Mouse (Mus musculus) heart, embryonic 14.5 days (tissue): ENCODE data around the gene Wapl. TPM values are rescaled to one million over a fixed set of nuclear protein-coding genes. Genes with fewer than 3 reads are reported as not detected.

Source experiments
- ATAC-seq: fragments of 200-750 bp; cut with Nextera tagmentation; 2 replicates; pipeline ENCODE4 v1.8.0; 2017; ENCODE audit warnings: low read depth, moderate TSS enrichment; ENCODE audit not compliant: insufficient number of reproducible peaks, insufficient read depth, low FRiP score
- H3K27ac ChIP-seq, 2 experiments: fragments of 200-500 bp in 1 of 2; fragments of 300-500 bp in 1 of 2; sonication (generic) in 1 of 2; replicated peaks in 1 of 2; 2 replicates each; pipeline ENCODE4 v1.5.1; 2012 to 2014; ENCODE audit warnings: low read depth in 2 of 2, low read length in 2 of 2, control low read depth in 1 of 2, mild to moderate bottlenecking in 1 of 2, mixed read lengths in 1 of 2; ENCODE audit not compliant: control insufficient read depth in 1 of 2, insufficient read depth in 1 of 2
- H3K27me3 ChIP-seq: fragments of 300-500 bp; sonication (generic); 2 replicates; pipeline ENCODE4 v1.6.1; 2014; ENCODE audit warnings: mild to moderate bottlenecking, low read length, control low read depth; ENCODE audit not compliant: control insufficient read depth, insufficient read depth
- H3K36me3 ChIP-seq: fragments of 300-500 bp; sonication (generic); 2 replicates; pipeline ENCODE4 v1.6.1; 2014; ENCODE audit warnings: mild to moderate bottlenecking, control low read depth, low read length, mixed read lengths; ENCODE audit not compliant: control insufficient read depth, insufficient read depth
- H3K4me1 ChIP-seq, 2 experiments: fragments of 200-500 bp in 1 of 2; fragments of 300-500 bp in 1 of 2; sonication (generic) in 1 of 2; 2 replicates each; pipeline ENCODE4 v1.6.1; 2012 to 2014; ENCODE audit warnings: low read length in 2 of 2, control low read depth in 1 of 2, mixed read lengths in 1 of 2; ENCODE audit not compliant: control insufficient read depth in 2 of 2, insufficient read depth in 2 of 2
- H3K4me2 ChIP-seq: fragments of 300-500 bp; sonication (generic); 2 replicates; pipeline ENCODE4 v1.6.1; 2014; ENCODE audit warnings: mild to moderate bottlenecking, low read length
- H3K4me3 ChIP-seq, 2 experiments: fragments of 200-500 bp in 1 of 2; fragments of 300-500 bp in 1 of 2; sonication (generic) in 1 of 2; 2 replicates each; pipeline ENCODE4 v1.5.1; 2012 to 2014; ENCODE audit warnings: low read length in 2 of 2, mild to moderate bottlenecking in 2 of 2, control low read depth in 1 of 2, low read depth in 1 of 2, moderate library complexity in 1 of 2; ENCODE audit not compliant: control insufficient read depth in 1 of 2, insufficient read depth in 1 of 2
- H3K9ac ChIP-seq: fragments of 300-500 bp; sonication (generic); 2 replicates; pipeline ENCODE4 v1.6.1; 2014; ENCODE audit warnings: mild to moderate bottlenecking, low read length
- H3K9me3 ChIP-seq: fragments of 300-500 bp; sonication (generic); 2 replicates; pipeline ENCODE4 v1.6.1; 2016; ENCODE audit warnings: low read length, control low read depth; ENCODE audit not compliant: control insufficient read depth
- WGBS: fragments of 180-500 bp; shearing (Covaris S2); extraction: QIAGEN DNeasy Blood & Tissue Kit; methylation state at CpG from one replicate; pipeline ENCODE4 v1.1.7; 2014; 5-methylcytosine and 5-hydroxymethylcytosine counted together
- polyA plus RNA-seq: library from polyadenylated mRNA; unstranded; fragments of >200 nt; fragmentation: Nextera tagmentation; extraction: Ambion mirVana; gene quantifications from 2 replicates; pipeline ENCODE4 v1.2.1, GENCODE M21; 2014

Gene Wapl
- polyA plus RNA-seq, 1 experiment from 2014 or later: 19.9 TPM

DNA sequence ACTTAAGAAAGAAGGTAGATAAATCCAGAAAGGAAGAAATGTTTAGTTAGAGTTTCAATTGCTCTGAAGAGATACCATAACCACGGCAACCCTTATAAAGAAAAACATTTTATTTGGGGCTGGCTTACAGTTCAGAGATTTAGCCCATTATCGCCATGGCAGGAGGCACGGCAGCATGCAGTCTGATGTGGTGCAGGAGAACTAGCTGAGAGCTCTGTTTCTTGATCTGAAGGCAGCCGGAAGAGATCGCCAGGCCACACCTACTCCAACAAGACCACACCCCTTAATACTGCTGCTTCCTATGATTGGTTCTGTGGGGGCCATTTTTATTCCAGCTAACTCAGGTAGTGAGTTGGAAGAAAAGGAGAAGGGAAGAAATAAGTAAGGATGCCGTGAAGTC is 100.5 kb downstream of the Wapl start:
- Histone ChIP-seq H3K36me3 (no peaks in the 10 kb centered on the region), H3K27me3 (no peaks in the 10 kb centered on the region; the same call in 1 of the 2 replicates), H3K27ac (no peak overlapping the region), H3K9me3 (peaks cover 8% of the 10 kb centered on the region; the same call in 1 of the 2 replicates), H3K4me3 (no peak overlapping the region), H3K4me1 (peaks cover 0 to 4% of the 10 kb centered on the region in 2 experiments; a peak in 1 of 4 replicates), H3K9ac (no peak overlapping the region), H3K4me2 (no peak overlapping the region)
- ATAC-seq: no peak
- WGBS: 75% methylated on average over 6 of the region's 6 CpGs

DNA sequence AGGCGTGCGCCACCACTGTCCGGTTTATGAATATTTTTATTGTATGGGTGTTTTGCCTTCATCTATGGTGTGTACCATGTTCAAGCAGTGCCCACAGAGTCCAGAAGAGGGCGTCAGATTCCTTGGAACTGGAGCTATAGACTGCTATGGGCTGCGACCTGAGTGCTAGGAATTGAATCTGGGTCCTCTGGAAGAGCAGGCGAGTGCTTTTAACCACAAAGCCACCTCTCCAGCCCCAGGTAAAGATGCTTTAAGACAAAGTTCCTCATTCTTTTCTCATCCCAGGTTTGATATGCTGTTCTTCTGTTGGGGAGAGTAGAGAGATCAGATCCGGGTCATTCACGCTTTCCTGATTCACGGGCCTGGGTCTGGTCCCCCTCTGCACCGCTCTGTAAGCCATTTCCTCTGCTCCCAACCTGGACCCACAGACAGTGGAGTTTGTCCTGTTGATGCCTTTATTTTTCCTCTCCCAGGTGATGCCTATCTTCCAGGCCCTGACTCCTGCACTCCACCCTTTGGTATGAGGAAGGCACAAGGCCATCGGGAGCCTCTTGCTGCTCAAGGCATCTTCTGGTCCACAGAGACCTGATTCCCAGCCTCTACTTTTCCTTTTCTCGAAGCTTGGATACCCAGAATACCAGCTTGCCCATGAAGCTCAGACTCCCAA is 103.1 kb downstream of the Wapl start:
- H3K36me3 ChIP-seq: no peaks in the 10 kb centered on the region
- H3K4me2 ChIP-seq: no peak overlapping the region
- H3K27me3 ChIP-seq: no peaks in the 10 kb centered on the region; the same call in 1 of the 2 replicates
- peaks cover 8% of the 10 kb centered on the region; the same call in 1 of the 2 replicates for H3K9me3 ChIP-seq
- H3K4me1 ChIP-seq: no peaks in the 10 kb centered on the region
- no peak overlapping the region for H3K27ac ChIP-seq
- no peak for ATAC-seq
- WGBS: 86% methylated on average over 12 of the region's 12 CpGs
- no peak overlapping the region for H3K9ac ChIP-seq
- no peak overlapping the region for H3K4me3 ChIP-seq

DNA sequence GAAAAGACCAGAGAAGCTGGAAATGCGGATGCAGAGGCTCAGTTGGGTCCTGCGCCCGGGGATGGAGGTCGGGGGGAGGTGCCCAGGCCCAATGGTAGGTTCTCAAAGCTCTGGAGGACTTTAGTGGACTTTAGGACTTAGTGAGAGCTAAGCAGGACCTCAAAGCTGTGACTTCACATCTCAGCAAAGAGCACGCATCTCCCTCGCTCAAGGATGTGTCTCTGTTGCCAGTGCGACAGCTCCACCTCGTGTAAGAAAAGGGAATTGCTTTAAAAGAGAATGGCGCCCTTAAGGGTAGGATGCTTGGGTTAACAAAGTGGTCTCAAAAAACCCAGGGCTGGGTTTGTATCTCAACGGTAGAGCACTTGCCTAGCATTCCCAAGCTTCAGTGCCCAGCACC is 104.1 kb downstream of the Wapl start:
- 14% methylated on average over 10 of the region's 10 CpGs for WGBS
- H3K4me1 ChIP-seq: no peaks in the 10 kb centered on the region
- peaks cover 8% of the 10 kb centered on the region; the same call in 1 of the 2 replicates for H3K9me3 ChIP-seq
- no peak overlapping the region for H3K9ac ChIP-seq
- H3K4me2 ChIP-seq: no peak overlapping the region
- ATAC-seq: no peak
- no peak overlapping the region for H3K27ac ChIP-seq
- no peaks in the 10 kb centered on the region for H3K36me3 ChIP-seq
- no peak overlapping the region for H3K4me3 ChIP-seq
- H3K27me3 ChIP-seq: no peaks in the 10 kb centered on the region

DNA sequence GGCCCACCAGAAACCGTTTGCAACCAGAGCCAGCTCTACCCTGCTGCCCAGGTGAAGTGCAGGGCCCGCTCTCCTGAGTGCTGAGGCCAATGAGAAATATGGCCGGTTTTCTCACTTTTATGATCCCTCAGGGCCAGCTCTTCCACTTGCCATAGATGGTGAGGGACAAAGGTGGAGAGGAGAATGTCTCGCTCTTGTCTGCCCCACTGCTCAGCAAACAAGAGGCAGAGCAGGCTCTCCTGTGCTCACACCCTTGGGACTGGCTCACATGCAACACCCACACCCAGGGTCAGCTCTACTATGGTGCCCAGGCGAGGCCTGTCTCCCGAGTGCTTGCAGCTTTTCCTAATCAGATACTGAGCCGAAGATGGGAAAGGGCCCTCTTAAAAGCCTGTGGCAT is 105.0 kb downstream of the Wapl start:
- WGBS: 71% methylated on average over 7 of the region's 7 CpGs
- no peak overlapping the region for H3K4me3 ChIP-seq
- ATAC-seq: no peak
- peaks cover 8% of the 10 kb centered on the region; the same call in 1 of the 2 replicates for H3K9me3 ChIP-seq
- H3K36me3 ChIP-seq: no peaks in the 10 kb centered on the region
- no peak overlapping the region for H3K9ac ChIP-seq
- H3K27me3 ChIP-seq: no peaks in the 10 kb centered on the region
- H3K27ac ChIP-seq: no peak overlapping the region
- no peaks in the 10 kb centered on the region for H3K4me1 ChIP-seq
- no peak overlapping the region for H3K4me2 ChIP-seq

DNA sequence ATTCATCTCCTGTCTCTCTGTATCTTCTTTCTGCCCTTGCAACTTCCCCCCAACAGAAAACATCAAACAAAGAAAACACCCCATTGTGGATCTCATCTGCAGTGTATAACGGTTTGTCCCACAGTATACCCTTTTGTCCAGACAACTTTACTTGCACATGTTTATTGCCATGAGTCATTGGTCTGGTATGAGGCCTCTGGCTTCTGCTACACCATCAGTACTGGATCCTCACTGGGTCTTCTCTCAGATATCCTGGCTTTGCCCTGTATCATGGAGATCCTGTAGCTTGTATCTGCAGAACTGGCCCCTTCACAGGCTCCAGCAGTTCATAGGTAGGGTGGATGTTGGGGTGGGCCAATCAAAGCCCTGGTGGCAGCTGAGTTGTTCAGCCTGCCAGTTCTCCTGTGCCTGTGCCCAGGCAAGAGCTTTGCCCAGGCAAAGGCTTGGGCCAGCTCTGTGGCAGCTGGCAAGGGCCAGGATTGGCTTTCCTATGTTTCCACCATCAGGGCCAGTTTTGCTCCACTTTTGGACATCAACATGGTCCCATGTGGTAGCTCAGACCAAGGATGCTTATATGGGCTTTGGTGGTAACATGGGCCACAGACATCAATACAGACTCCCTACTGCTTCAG is 119.8 kb downstream of the Wapl start:
- WGBS: 56% methylated on average over 1 of the region's 1 CpGs
- no peak overlapping the region for H3K4me2 ChIP-seq
- H3K9ac ChIP-seq: no peak overlapping the region
- no peak overlapping the region for H3K27ac ChIP-seq
- no peaks in the 10 kb centered on the region for H3K4me1 ChIP-seq
- no peaks in the 10 kb centered on the region for H3K27me3 ChIP-seq
- no peaks in the 10 kb centered on the region for H3K36me3 ChIP-seq
- no peak overlapping the region for H3K4me3 ChIP-seq
- ATAC-seq: no peak
- H3K9me3 ChIP-seq: peaks cover 4% of the 10 kb centered on the region; the same call in 1 of the 2 replicates

Other genes with a start within 250 kb of the Wapl start
- gene Bmpr1a, start 170.6 kb upstream of the Wapl start, polyA plus RNA-seq: 44.2 and 49.0 TPM in 2 replicates
- not detected in 2 replicates for gene 9230112D13Rik, start 151.1 kb upstream of the Wapl start, polyA plus RNA-seq
- 301 and 314 TPM in 2 replicates for gene Ldb3, start 85.2 kb upstream of the Wapl start, polyA plus RNA-seq
- 5.0 and 5.2 TPM in 2 replicates for gene Opn4, start 73.8 kb upstream of the Wapl start, polyA plus RNA-seq
- 0.46 and 0.81 TPM in 2 replicates for gene Grid1, start 146.2 kb downstream of the Wapl start, polyA plus RNA-seq